Comparison of ENCODE assay signal across 14 mouse cellular contexts in genomic region chr1:45723369-45723768, GRCm38 (mm10).
DNase-seq lines count a peak whose midpoint lies in the region; ATAC-seq lines count a peak whose summit lies in the region.
"Had no signal": no experiment of that assay in that cellular context is flagged by ENCODE, and none has a peak within 500 bp of the region (broad histone marks: within the 10 kb centered on the region; RNA-seq: fewer than 3 reads in every experiment).

No protein-coding gene starts in this region.

- intact Hi-C loops in left cerebral cortex, postnatal 36 days (cut with DNase I): no loop called here

- DNase-seq in frontal cortex, postnatal 25 days (ENCODE audit: low spot score in 2 of 2): no peak
- peak; percentile 12 for DNase-seq in layer of hippocampus, adult 9-11 months
- DNase-seq in layer of hippocampus, postnatal 36 days: no peak
- peak; percentile 39 to 40 for DNase-seq in right cerebral cortex, postnatal 10 days (ENCODE audit: low spot score in 2 of 2)
- no peak for DNase-seq in right cerebral cortex, postnatal 25 days
- DNase-seq in left cerebral cortex, postnatal 36 days (ENCODE audit: low spot score in 2 of 2): no peak
- DNase-seq: cerebellum, adult 2 months; heart, postnatal 4 days; kidney, adult 18-20 months; kidney, postnatal 25 days; right cerebral cortex, postnatal 14 days; thymus, postnatal 25 days had no signal

- peak; percentile 31; the same call in 1 of the 2 replicates for ATAC-seq in frontal cortex, adult (ENCODE audit: low TSS enrichment)
- ATAC-seq: forebrain, embryonic 15.5 days had no signal

Comparison
In these comparisons a context has a peak if more than half of its experiments do, and no peak if none do; other contexts are left out.
1. DNase-seq: peak in layer of hippocampus, adult 9-11 months (single experiment) and right cerebral cortex, postnatal 10 days (2 of 2); none in frontal cortex, postnatal 25 days (0 of 2), layer of hippocampus, postnatal 36 days (0 of 2), right cerebral cortex, postnatal 25 days (single experiment) and left cerebral cortex, postnatal 36 days (0 of 2).